Mouse (Mus musculus) hindbrain, embryonic 13.5 days (tissue): ENCODE measurements at regions not wholly inside any gene's neighbourhood (a gene's known extent, or its start where the extent isn't known, plus 50 kb on each side); places are given as distances from the start of the nearest gene placed in this dataset.

Experiments
- ATAC-seq: fragments of 200-750 bp; cut with Nextera tagmentation; 2 replicates; pipeline ENCODE4 v1.8.0; 2017; ENCODE audit warnings: moderate TSS enrichment; ENCODE audit not compliant: low FRiP score
- H3K27ac ChIP-seq: fragments of 300-500 bp; sonication (generic); 2 replicates; pipeline ENCODE4 v1.5.1; 2015; ENCODE audit warnings: inconsistent platforms, mild to moderate bottlenecking, moderate library complexity
- H3K27me3 ChIP-seq: fragments of 300-500 bp; sonication (generic); 2 replicates; pipeline ENCODE4 v1.6.1; 2015; ENCODE audit warnings: mild to moderate bottlenecking, inconsistent platforms
- H3K36me3 ChIP-seq: fragments of 300-500 bp; sonication (generic); 2 replicates; pipeline ENCODE4 v1.6.1; 2015; ENCODE audit warnings: mild to moderate bottlenecking, inconsistent platforms
- H3K4me1 ChIP-seq: fragments of 300-500 bp; sonication (generic); replicated peaks from 2 replicates; pipeline ENCODE4 v1.6.1; 2015; ENCODE audit warnings: inconsistent platforms
- H3K4me2 ChIP-seq: fragments of 300-500 bp; sonication (generic); 2 replicates; pipeline ENCODE4 v1.6.1; 2015; ENCODE audit warnings: inconsistent platforms, mild to moderate bottlenecking, moderate library complexity
- H3K4me3 ChIP-seq: fragments of 300-500 bp; sonication (generic); 2 replicates; pipeline ENCODE4 v1.5.1; 2015; ENCODE audit warnings: mild to moderate bottlenecking, inconsistent platforms
- H3K9ac ChIP-seq: fragments of 300-500 bp; sonication (generic); 2 replicates; pipeline ENCODE4 v1.6.1; 2015; ENCODE audit warnings: mild to moderate bottlenecking, inconsistent platforms
- H3K9me3 ChIP-seq: fragments of 300-500 bp; sonication (generic); 2 replicates; pipeline ENCODE4 v1.6.1; 2016; ENCODE audit warnings: inconsistent platforms
- WGBS: fragments of 180-500 bp; shearing (Covaris S2); methylation state at CpG from one replicate; pipeline ENCODE4 v1.1.7; 2015; 5-methylcytosine and 5-hydroxymethylcytosine counted together

GRCm38 (mm10) chr9:47229296-47229695, 230.8 kb downstream of the Gm4791 start:
- Histone ChIP-seq H3K36me3 (no peaks in the 10 kb centered on the region), H3K9me3 (no peaks in the 10 kb centered on the region), H3K9ac (no peak overlapping the region), H3K27ac (no peak overlapping the region), H3K4me2 (no peak overlapping the region), H3K4me1 (no peaks in the 10 kb centered on the region), H3K4me3 (no peak overlapping the region), H3K27me3 (no peaks in the 10 kb centered on the region)
- no peak for ATAC-seq
- WGBS, result 85% methylated on average over 6 of the region's 6 CpGs

GRCm38 (mm10) chr9:47240950-47241349, 242.4 kb downstream of the Gm4791 start:
- Histone ChIP-seq H3K4me3 (no peak overlapping the region), H3K9me3 (no peaks in the 10 kb centered on the region), H3K27me3 (no peaks in the 10 kb centered on the region), H3K27ac (no peak overlapping the region), H3K9ac (no peak overlapping the region), H3K4me2 (no peak overlapping the region), H3K4me1 (0 out of 2 replicates have a peak, but pooled peaks cover 7% of the 10 kb centered on the region), H3K36me3 (no peaks in the 10 kb centered on the region)
- no peak for ATAC-seq
- 95% methylated on average over 8 of the region's 8 CpGs for WGBS

- no peaks in the 10 kb centered on the region for H3K36me3 ChIP-seq
- H3K27me3 ChIP-seq, result no peaks in the 10 kb centered on the region
- WGBS, result 76% methylated on average over 6 of the region's 6 CpGs
- no peak for ATAC-seq
- 0 out of 2 replicates have a peak, but pooled peaks cover 7% of the 10 kb centered on the region for H3K4me1 ChIP-seq
- no peak overlapping the region for H3K4me2 ChIP-seq
- H3K27ac ChIP-seq, result no peak overlapping the region
- no peaks in the 10 kb centered on the region for H3K9me3 ChIP-seq
- H3K4me3 ChIP-seq, result no peak overlapping the region
- H3K9ac ChIP-seq, result no peak overlapping the region
Measured at GRCm38 (mm10) chr9:47242051-47242450, 243.5 kb downstream of the Gm4791 start.

GRCm38 (mm10) chr9:47242526-47242925, 244.0 kb downstream of the Gm4791 start:
- H3K4me2 ChIP-seq, result no peak overlapping the region
- no peak overlapping the region for H3K4me3 ChIP-seq
- no peak overlapping the region for H3K27ac ChIP-seq
- 58% methylated on average over 8 of the region's 8 CpGs for WGBS
- ATAC-seq, result no peak
- H3K9ac ChIP-seq, result no peak overlapping the region
- 0 out of 2 replicates have a peak, but pooled peaks cover 7% of the 10 kb centered on the region for H3K4me1 ChIP-seq
- H3K9me3 ChIP-seq, result no peaks in the 10 kb centered on the region
- H3K36me3 ChIP-seq, result no peaks in the 10 kb centered on the region
- no peaks in the 10 kb centered on the region for H3K27me3 ChIP-seq

GRCm38 (mm10) chr9:47249029-47249428, 250.5 kb downstream of the Gm4791 start:
- H3K4me1 ChIP-seq, result peaks cover 6% of the 10 kb centered on the region; the same call in 1 of the 2 replicates
- no peaks in the 10 kb centered on the region for H3K36me3 ChIP-seq
- 0 out of 2 replicates have a peak, but pooled peaks cover 2% of the 10 kb centered on the region for H3K27me3 ChIP-seq
- H3K4me2 ChIP-seq, result no peak overlapping the region
- H3K27ac ChIP-seq, result no peak overlapping the region
- no peaks in the 10 kb centered on the region for H3K9me3 ChIP-seq
- 78% methylated on average over 3 of the region's 3 CpGs for WGBS
- no peak overlapping the region for H3K9ac ChIP-seq
- H3K4me3 ChIP-seq, result no peak overlapping the region
- no peak for ATAC-seq

GRCm38 (mm10) chr9:47251160-47251559, 252.6 kb downstream of the Gm4791 start:
- 93% methylated on average over 2 of the region's 2 CpGs for WGBS
- 0 out of 2 replicates have a peak, but pooled peaks cover 2% of the 10 kb centered on the region for H3K27me3 ChIP-seq
- H3K36me3 ChIP-seq, result no peaks in the 10 kb centered on the region
- H3K4me2 ChIP-seq, result no peak overlapping the region
- no peak overlapping the region for H3K27ac ChIP-seq
- no peaks in the 10 kb centered on the region for H3K9me3 ChIP-seq
- peaks cover 6% of the 10 kb centered on the region; the same call in 1 of the 2 replicates for H3K4me1 ChIP-seq
- no peak overlapping the region for H3K4me3 ChIP-seq
- no peak overlapping the region for H3K9ac ChIP-seq
- ATAC-seq, result no peak

- Histone ChIP-seq H3K9ac (no peak overlapping the region), H3K36me3 (no peaks in the 10 kb centered on the region), H3K27me3 (0 out of 2 replicates have a peak, but pooled peaks cover 2% of the 10 kb centered on the region), H3K27ac (no peak overlapping the region), H3K4me3 (no peak overlapping the region), H3K4me1 (peaks cover 6% of the 10 kb centered on the region; the same call in 1 of the 2 replicates), H3K4me2 (no peak overlapping the region), H3K9me3 (no peaks in the 10 kb centered on the region)
- 65% methylated on average over 13 of the region's 13 CpGs for WGBS
- ATAC-seq, result no peak
Measured at GRCm38 (mm10) chr9:47253836-47254657, 255.5 kb downstream of the Gm4791 start.

GRCm38 (mm10) chr9:47265946-47266490, 264.0 kb upstream of the Cadm1 start:
- ATAC-seq, result peak; percentile 39
- Histone ChIP-seq H3K4me1 (peaks cover 16% of the 10 kb centered on the region), H3K27ac (no peak overlapping the region)

GRCm38 (mm10) chr9:47276303-47277005, 253.5 kb upstream of the Cadm1 start:
- Histone ChIP-seq H3K27me3 (0 out of 2 replicates have a peak, but pooled peaks cover 4% of the 10 kb centered on the region), H3K9ac (no peak overlapping the region), H3K36me3 (no peaks in the 10 kb centered on the region), H3K4me1 (peaks cover 26% of the 10 kb centered on the region), H3K9me3 (no peaks in the 10 kb centered on the region), H3K27ac (no peak overlapping the region), H3K4me2 (no peak overlapping the region), H3K4me3 (no peak overlapping the region)
- 44% methylated on average over 12 of the region's 12 CpGs for WGBS
- no peak for ATAC-seq

More at GRCm38 (mm10) chr9:47265946-47266490, 264.0 kb upstream of the Cadm1 start:
- H3K27me3 ChIP-seq, result no peaks in the 10 kb centered on the region
- no peak overlapping the region for H3K4me2 ChIP-seq
- no peaks in the 10 kb centered on the region for H3K9me3 ChIP-seq
- H3K9ac ChIP-seq, result no peak overlapping the region
- H3K36me3 ChIP-seq, result no peaks in the 10 kb centered on the region
- 53% methylated on average over 9 of the region's 9 CpGs for WGBS
- H3K4me3 ChIP-seq, result no peak overlapping the region

GRCm38 (mm10) chr9:47279410-47279809, 250.6 kb upstream of the Cadm1 start:
- H3K9me3 ChIP-seq, result no peaks in the 10 kb centered on the region
- peaks cover 33% of the 10 kb centered on the region for H3K4me1 ChIP-seq
- H3K4me2 ChIP-seq, result no peak overlapping the region
- no peak overlapping the region for H3K4me3 ChIP-seq
- H3K27me3 ChIP-seq, result no peaks in the 10 kb centered on the region
- peak overlapping the region; percentile 42 for H3K27ac ChIP-seq
- H3K36me3 ChIP-seq, result no peaks in the 10 kb centered on the region
- 68% methylated on average over 6 of the region's 6 CpGs for WGBS
- ATAC-seq, result no peak
- H3K9ac ChIP-seq, result no peak overlapping the region

GRCm38 (mm10) chr9:47280146-47280545, 249.8 kb upstream of the Cadm1 start:
- Histone ChIP-seq H3K4me2 (no peak overlapping the region), H3K36me3 (no peaks in the 10 kb centered on the region), H3K27me3 (no peaks in the 10 kb centered on the region), H3K27ac (peak overlapping the region; percentile 62; the same call in 1 of the 2 replicates), H3K4me3 (no peak overlapping the region), H3K9ac (no peak overlapping the region), H3K4me1 (peaks cover 33% of the 10 kb centered on the region), H3K9me3 (no peaks in the 10 kb centered on the region)
- no peak for ATAC-seq
- 28% methylated on average over 7 of the region's 7 CpGs for WGBS

GRCm38 (mm10) chr9:47280598-47280997, 249.4 kb upstream of the Cadm1 start:
- Histone ChIP-seq H3K27me3 (no peaks in the 10 kb centered on the region), H3K27ac (peak overlapping the region; percentile 62; the same call in 1 of the 2 replicates), H3K4me3 (no peak overlapping the region), H3K9me3 (no peaks in the 10 kb centered on the region), H3K4me2 (no peak overlapping the region), H3K9ac (no peak overlapping the region), H3K4me1 (peaks cover 33% of the 10 kb centered on the region), H3K36me3 (no peaks in the 10 kb centered on the region)
- ATAC-seq, result no peak
- 23% methylated on average over 8 of the region's 8 CpGs for WGBS
